Mouse (Mus musculus) lung, embryonic 14.5 days (tissue): ENCODE data around the gene Htra3. TPM values are rescaled to one million over a fixed set of nuclear protein-coding genes. Genes with fewer than 3 reads are reported as not detected.

Experiments used
- ATAC-seq: fragments of 200-750 bp; cut with Nextera tagmentation; 2 replicates; pipeline ENCODE4 v1.8.0; 2017; ENCODE audit warnings: mild to moderate bottlenecking, moderate TSS enrichment, moderate library complexity; ENCODE audit not compliant: insufficient read depth
- DNase-seq: peaks from one replicate; pipeline ENCODE4 v3.0.0-alpha.2; 2015
- H3K27ac ChIP-seq: fragments of 300-500 bp; sonication (generic); 2 replicates; pipeline ENCODE4 v1.5.1; 2014; ENCODE audit warnings: low read depth, mild to moderate bottlenecking, moderate library complexity
- H3K27me3 ChIP-seq: fragments of 300-500 bp; sonication (generic); 2 replicates; pipeline ENCODE4 v1.6.1; 2014; ENCODE audit warnings: low read length, control low read depth; ENCODE audit not compliant: insufficient read depth
- H3K36me3 ChIP-seq: fragments of 300-500 bp; sonication (generic); 2 replicates; pipeline ENCODE4 v1.6.1; 2014; ENCODE audit warnings: control low read depth; ENCODE audit not compliant: insufficient read depth
- H3K4me1 ChIP-seq: fragments of 300-500 bp; sonication (generic); 2 replicates; pipeline ENCODE4 v1.6.1; 2014; ENCODE audit warnings: antibody characterized with exemption, control low read depth; ENCODE audit not compliant: insufficient read depth
- H3K4me2 ChIP-seq: fragments of 300-500 bp; sonication (generic); 2 replicates; pipeline ENCODE4 v1.6.1; 2014; ENCODE audit warnings: mild to moderate bottlenecking
- H3K4me3 ChIP-seq: fragments of 300-500 bp; sonication (generic); 2 replicates; pipeline ENCODE4 v1.5.1; 2014; ENCODE audit warnings: low read depth, low read length
- H3K9ac ChIP-seq: fragments of 300-500 bp; sonication (generic); 2 replicates; pipeline ENCODE4 v1.6.1; 2014
- H3K9me3 ChIP-seq: fragments of 300-500 bp; sonication (generic); 2 replicates; pipeline ENCODE4 v1.6.1; 2016; ENCODE audit warnings: low read depth, low read length, control low read depth
- CTCF ChIP-seq: IDR thresholded peaks from 2 replicates; pipeline ENCODE4 v1.5.1; 2016; ENCODE audit warnings: antibody characterized with exemption, low read depth
- WGBS: fragments of 180-500 bp; shearing (Covaris S2); extraction: QIAGEN DNeasy Blood & Tissue Kit; methylation state at CpG from one replicate; pipeline ENCODE4 v1.1.7; 2014; 5-methylcytosine and 5-hydroxymethylcytosine counted together
- polyA plus RNA-seq: library from polyadenylated mRNA; unstranded; fragments of >200 nt; fragmentation: Nextera tagmentation; extraction: Ambion mirVana; gene quantifications from 2 replicates; pipeline ENCODE4 v1.2.1, GENCODE M21; 2014

Gene Htra3
- polyA plus RNA-seq, result 19.6 and 21.9 TPM in 2 replicates

GRCm38 (mm10) chr5:35679256-35680155 lies at the start of gene Htra3:
Gene Htra3, minus strand, starts transcription at chr5:35679782.
- ATAC-seq, result peak; percentile 31
- no peak for TF ChIP-seq CTCF
- Histone ChIP-seq H3K9me3 (no peaks in the 10 kb centered on the region), H3K4me2 (peak within 1 kb of the TSS; percentile 90), H3K36me3 (no peaks in the 10 kb centered on the region), H3K4me3 (peak within 1 kb of the TSS; percentile 49), H3K4me1 (peaks cover 1% of the 10 kb centered on the region), H3K27ac (no peak within 1 kb of the TSS), H3K9ac (peak within 1 kb of the TSS; percentile 62), H3K27me3 (peaks cover 30% of the 10 kb centered on the region)
- DNase-seq, result peak; percentile 49
- WGBS, result 10% methylated on average over 39 of the region's 42 CpGs

- peak overlapping the region; percentile 28 for H3K4me3 ChIP-seq
Observed at GRCm38 (mm10) chr5:35728957-35729460, 49.4 kb upstream of the Htra3 start.

GRCm38 (mm10) chr5:35728344-35728956 lies 48.9 kb upstream of the Htra3 start:
- DNase-seq, result no peak

More at GRCm38 (mm10) chr5:35728957-35729460, 49.4 kb upstream of the Htra3 start:
- 0 out of 2 replicates have a peak, but pooled peaks have one; percentile 12 for TF ChIP-seq CTCF
- ATAC-seq, result peak; percentile 81; the same call in 1 of the 2 replicates
- Histone ChIP-seq H3K9me3 (no peaks in the 10 kb centered on the region), H3K4me2 (peak overlapping the region; percentile 53), H3K36me3 (no peaks in the 10 kb centered on the region), H3K4me1 (peaks cover 5% of the 10 kb centered on the region; the same call in 1 of the 2 replicates), H3K27ac (peak overlapping the region; percentile 82), H3K9ac (peak overlapping the region; percentile 17; the same call in 1 of the 2 replicates), H3K27me3 (no peaks in the 10 kb centered on the region)
- WGBS, result 30% methylated on average over 11 of the region's 11 CpGs
- DNase-seq, result peak; percentile 76

DNA sequence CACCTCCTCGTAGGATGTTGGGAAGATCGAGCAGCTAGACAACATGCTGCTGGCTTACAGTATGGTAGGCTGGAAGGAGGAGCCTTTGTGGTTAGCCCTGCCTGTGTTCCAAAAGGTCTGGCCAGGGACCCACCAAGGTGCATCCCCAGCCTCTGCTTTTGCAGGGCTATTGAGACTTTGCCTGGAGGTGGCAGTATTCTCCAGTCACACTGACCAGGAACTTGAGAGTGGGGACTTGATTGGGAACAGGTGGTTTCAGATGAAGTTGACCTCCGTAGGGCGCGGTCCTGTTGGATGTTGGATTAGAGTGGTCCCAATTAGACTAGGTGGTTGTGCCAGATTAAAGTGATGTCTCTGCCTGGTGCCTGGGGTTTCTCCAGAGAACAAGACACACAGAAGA lies 47.9 kb upstream of the Htra3 start:
- no peaks in the 10 kb centered on the region for H3K9me3 ChIP-seq
- 88% methylated on average over 5 of the region's 5 CpGs for WGBS
- no peak overlapping the region for H3K9ac ChIP-seq
- DNase-seq (no peak), ATAC-seq (no peak)
- no peak overlapping the region for H3K27ac ChIP-seq
- H3K36me3 ChIP-seq, result no peaks in the 10 kb centered on the region
- H3K4me3 ChIP-seq, result no peak overlapping the region
- H3K27me3 ChIP-seq, result no peaks in the 10 kb centered on the region
- peak; percentile 26 for TF ChIP-seq CTCF
- peak overlapping the region; percentile 53 for H3K4me2 ChIP-seq
- peaks cover 5% of the 10 kb centered on the region; the same call in 1 of the 2 replicates for H3K4me1 ChIP-seq

More at GRCm38 (mm10) chr5:35728344-35728956, 48.9 kb upstream of the Htra3 start:
- Histone ChIP-seq H3K9me3 (no peaks in the 10 kb centered on the region), H3K4me1 (peaks cover 5% of the 10 kb centered on the region; the same call in 1 of the 2 replicates), H3K36me3 (no peaks in the 10 kb centered on the region), H3K9ac (peak overlapping the region; percentile 17; the same call in 1 of the 2 replicates), H3K27ac (peak overlapping the region; percentile 82; the same call in 1 of the 2 replicates), H3K4me3 (peak overlapping the region; percentile 28), H3K27me3 (no peaks in the 10 kb centered on the region), H3K4me2 (peak overlapping the region; percentile 53)
- ATAC-seq, result no peak
- 83% methylated on average over 12 of the region's 12 CpGs for WGBS
- TF ChIP-seq CTCF, result no peak

- no peak for TF ChIP-seq CTCF
- Histone ChIP-seq H3K4me2 (no peak overlapping the region), H3K9ac (no peak overlapping the region), H3K4me1 (peaks cover 5% of the 10 kb centered on the region; the same call in 1 of the 2 replicates), H3K27me3 (no peaks in the 10 kb centered on the region), H3K36me3 (no peaks in the 10 kb centered on the region), H3K27ac (no peak overlapping the region), H3K9me3 (no peaks in the 10 kb centered on the region), H3K4me3 (no peak overlapping the region)
- WGBS, result 74% methylated on average over 3 of the region's 3 CpGs
- DNase-seq (no peak), ATAC-seq (no peak)
Observed at GRCm38 (mm10) chr5:35725840-35726239, 46.3 kb upstream of the Htra3 start.

DNA sequence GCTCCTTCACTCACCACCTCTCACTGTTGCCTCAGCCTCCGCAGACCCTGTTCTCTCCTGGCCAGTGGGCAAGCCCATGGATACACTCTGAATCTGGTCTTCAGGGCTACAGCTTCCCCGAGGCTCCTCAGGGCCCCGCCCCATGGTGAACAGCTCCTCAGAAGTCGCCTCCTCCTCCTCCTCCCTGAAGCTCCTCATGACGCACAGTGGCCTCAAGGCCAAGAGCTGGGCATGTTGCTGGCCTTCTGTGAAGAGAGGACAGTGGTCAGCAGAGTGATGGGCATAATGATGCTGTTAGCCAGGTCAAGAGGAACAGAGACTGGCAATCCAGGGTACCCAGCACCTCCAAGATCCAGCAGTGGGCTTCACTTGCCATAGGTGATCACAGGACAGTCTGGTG lies 44.3 kb upstream of the Htra3 start:
- Histone ChIP-seq H3K27ac (no peak overlapping the region), H3K27me3 (no peaks in the 10 kb centered on the region), H3K4me3 (no peak overlapping the region), H3K36me3 (no peaks in the 10 kb centered on the region), H3K9me3 (no peaks in the 10 kb centered on the region), H3K9ac (no peak overlapping the region), H3K4me1 (peaks cover 11% of the 10 kb centered on the region; the same call in 1 of the 2 replicates), H3K4me2 (no peak overlapping the region)
- ATAC-seq (no peak), DNase-seq (no peak)
- 70% methylated on average over 5 of the region's 5 CpGs for WGBS
- TF ChIP-seq CTCF, result no peak

DNA sequence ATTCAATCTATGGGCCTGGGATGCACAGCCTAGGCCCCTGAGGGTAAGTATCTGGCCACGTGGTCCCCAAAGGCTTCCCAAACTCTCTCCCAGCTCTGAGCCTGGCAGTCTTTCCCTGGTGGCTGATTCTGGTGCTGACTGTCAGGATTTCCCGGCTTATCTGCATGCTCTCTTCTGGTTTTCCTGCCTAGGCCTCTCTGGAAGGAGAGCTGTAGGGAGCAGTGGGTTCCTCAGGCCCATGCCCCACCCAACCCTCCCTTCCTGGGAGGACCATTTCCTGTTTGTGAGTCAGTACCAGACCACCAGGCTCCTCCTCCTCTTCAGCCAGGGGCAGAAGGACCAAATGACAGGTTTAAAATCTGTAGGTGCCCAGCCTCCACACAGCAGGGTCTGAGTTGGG lies 43.1 kb upstream of the Htra3 start:
- Histone ChIP-seq H3K27ac (no peak overlapping the region), H3K27me3 (no peaks in the 10 kb centered on the region), H3K36me3 (no peaks in the 10 kb centered on the region), H3K4me2 (no peak overlapping the region), H3K4me3 (no peak overlapping the region), H3K9me3 (no peaks in the 10 kb centered on the region), H3K4me1 (0 out of 2 replicates have a peak, but pooled peaks cover 6% of the 10 kb centered on the region), H3K9ac (no peak overlapping the region)
- WGBS, result 30% methylated on average over 2 of the region's 2 CpGs
- DNase-seq, result no peak
- no peak for ATAC-seq
- TF ChIP-seq CTCF, result no peak
